Mouse (Mus musculus) ES-E14 (cell line): ENCODE measurements at regions not wholly inside any gene's neighbourhood (a gene's known extent, or its start where the extent isn't known, plus 50 kb on each side); places are given as distances from the start of the nearest gene placed in this dataset.

Source experiments
- DNase-seq: peaks from one replicate; pipeline ENCODE4 v3.0.0-alpha.2; 2013; ENCODE audit warnings: low read depth, low spot score
- H3K27ac ChIP-seq: 2 replicates; pipeline ENCODE4 v1.5.1; 2012; ENCODE audit warnings: low read depth, mild to moderate bottlenecking, low read length, moderate library complexity, mixed read lengths; ENCODE audit not compliant: poor library complexity, insufficient read depth, severe bottlenecking
- H3K36me3 ChIP-seq: 2 replicates; pipeline ENCODE4 v1.6.1; 2012; ENCODE audit warnings: mild to moderate bottlenecking, low read length, moderate library complexity, mixed read lengths; ENCODE audit not compliant: control insufficient read depth, poor library complexity, insufficient read depth, severe bottlenecking
- H3K4me1 ChIP-seq, 2 experiments: fragments of 150-350 bp in 1 of 2; sonication (generic) in 1 of 2; 2 replicates each; pipeline ENCODE4 v1.6.1; 2012; ENCODE audit warnings: low read length in 2 of 2, mild to moderate bottlenecking in 1 of 2, mixed read lengths in 1 of 2; ENCODE audit not compliant: control insufficient read depth in 2 of 2, insufficient read depth in 2 of 2, poor library complexity in 1 of 2
- H3K4me3 ChIP-seq, 2 experiments: fragments of 150-350 bp in 1 of 2; sonication (generic) in 1 of 2; 2 replicates each; pipeline ENCODE4 v1.5.1; 2012; ENCODE audit warnings: low read length in 2 of 2, low read depth in 1 of 2, mild to moderate bottlenecking in 1 of 2, mixed read lengths in 1 of 2; ENCODE audit not compliant: insufficient read depth in 1 of 2, poor library complexity in 1 of 2, severe bottlenecking in 1 of 2
- H3K9ac ChIP-seq: 2 replicates; pipeline ENCODE4 v1.6.1; 2012; ENCODE audit warnings: low read depth, mild to moderate bottlenecking, low read length, mixed read lengths; ENCODE audit not compliant: poor library complexity, insufficient read depth, severe bottlenecking
- H3K9me3 ChIP-seq: fragments of 150-350 bp; sonication (generic); 2 replicates; pipeline ENCODE4 v1.6.1; 2012; ENCODE audit warnings: low read depth, mild to moderate bottlenecking, low read length; ENCODE audit not compliant: control insufficient read depth, insufficient read depth
- CHD2 ChIP-seq: IDR thresholded peaks from 2 replicates; pipeline ENCODE4 v1.6.1; 2014; ENCODE audit warnings: mild to moderate bottlenecking, low read depth, low read length, inconsistent platforms
- HCFC1 ChIP-seq: IDR thresholded peaks from 2 replicates; pipeline ENCODE4 v1.6.1; 2012; ENCODE audit warnings: low read length, inconsistent platforms, borderline replicate concordance; ENCODE audit not compliant: insufficient read depth
- MAFK ChIP-seq: IDR thresholded peaks from 2 replicates; pipeline ENCODE4 v1.6.1; 2014; ENCODE audit warnings: mild to moderate bottlenecking, low read depth, low read length, inconsistent platforms; ENCODE audit not compliant: insufficient read depth
- ZC3H11A ChIP-seq: IDR thresholded peaks from 2 replicates; pipeline ENCODE4 v1.6.1; 2012; ENCODE audit warnings: low read depth, mild to moderate bottlenecking, inconsistent platforms, low read length, borderline replicate concordance
- ZNF384 ChIP-seq: IDR thresholded peaks from 2 replicates; pipeline ENCODE4 v1.6.1; 2012; ENCODE audit warnings: low read depth, low read length, inconsistent platforms
- in situ Hi-C, 2 experiments: fragments of 600-800 bp; cut with MboI; formaldehyde crosslinking; loops; one replicate each; pipeline ENCODE4 v1.15.1; 2025; ENCODE audit warnings: low sequenced_read_pairs in 2 of 2, inconsistent platforms in 1 of 2; ENCODE audit not compliant: unreplicated experiment in 2 of 2

GRCm38 (mm10) chr14:29895332-29895988 is 72.6 kb upstream of the Selenok start:
- in situ Hi-C loops: no loop called here
- DNase-seq: no peak
- Histone ChIP-seq H3K4me3 (no peak overlapping the region), H3K27ac (no peak overlapping the region), H3K36me3 (no peaks in the 10 kb centered on the region), H3K9ac (no peak overlapping the region), H3K4me1 (no peaks in the 10 kb centered on the region), H3K9me3 (no peaks in the 10 kb centered on the region)
- TF ChIP-seq MAFK (no peak), CHD2 (no peak), ZNF384 (no peak), HCFC1 (no peak), ZC3H11A (no peak)

- H3K36me3 ChIP-seq: no peaks in the 10 kb centered on the region
- H3K4me3 ChIP-seq: no peak overlapping the region
- H3K9me3 ChIP-seq: no peaks in the 10 kb centered on the region
- H3K27ac ChIP-seq: no peak overlapping the region
- H3K9ac ChIP-seq: no peak overlapping the region
- H3K4me1 ChIP-seq: no peaks in the 10 kb centered on the region
- no peak for TF ChIP-seq CHD2
- TF ChIP-seq HCFC1: no peak
- in situ Hi-C loops: no loop called here
- DNase-seq: no peak
These were observed 72.0 kb upstream of the Selenok start for GRCm38 (mm10) chr14:29895989-29896675.

GRCm38 (mm10) chr14:29900931-29901330 is 67.2 kb upstream of the Selenok start:
- Histone ChIP-seq H3K4me1 (no peaks in the 10 kb centered on the region), H3K4me3 (no peak overlapping the region), H3K9me3 (no peaks in the 10 kb centered on the region), H3K9ac (no peak overlapping the region), H3K27ac (no peak overlapping the region), H3K36me3 (no peaks in the 10 kb centered on the region)
- TF ChIP-seq CHD2 (no peak), ZC3H11A (no peak), HCFC1 (no peak), ZNF384 (no peak), MAFK (no peak)
- no peak for DNase-seq
- in situ Hi-C loops: no loop called here

- Histone ChIP-seq H3K9me3 (no peaks in the 10 kb centered on the region), H3K4me3 (no peak overlapping the region), H3K9ac (no peak overlapping the region), H3K4me1 (no peaks in the 10 kb centered on the region), H3K36me3 (no peaks in the 10 kb centered on the region), H3K27ac (no peak overlapping the region)
- TF ChIP-seq MAFK (no peak), CHD2 (no peak)
- in situ Hi-C loops: no loop called here
- no peak for DNase-seq
These were observed 64.5 kb upstream of the Selenok start for GRCm38 (mm10) chr14:29903574-29903973.

GRCm38 (mm10) chr14:29904856-29905255 is 63.3 kb upstream of the Selenok start:
- H3K9ac ChIP-seq: no peak overlapping the region
- no peak overlapping the region for H3K27ac ChIP-seq
- H3K9me3 ChIP-seq: no peaks in the 10 kb centered on the region
- DNase-seq: no peak
- in situ Hi-C loops: no loop called here
- H3K4me3 ChIP-seq: no peak overlapping the region
- TF ChIP-seq ZC3H11A (no peak), MAFK (no peak), ZNF384 (no peak), CHD2 (no peak), HCFC1 (no peak)
- H3K36me3 ChIP-seq: no peaks in the 10 kb centered on the region
- H3K4me1 ChIP-seq: no peaks in the 10 kb centered on the region
